Mouse (Mus musculus) adrenal gland, postnatal 10 days (tissue): Measurements from ENCODE around the gene Sfi1. TPM values are rescaled to one million over a fixed set of nuclear protein-coding genes. Genes with fewer than 3 reads are reported as not detected.
"Not testable (repeated sequence)": the region's sequence is repeated elsewhere in the genome, so short reads cannot be mapped to it uniquely, and the experiment has no call there.

Source experiments
- DNase-seq: peaks from one replicate; pipeline ENCODE4 v3.0.0; 2021; ENCODE audit warnings: mixed read lengths
- long read RNA-seq, 2 experiments: library from polyadenylated mRNA; stranded (forward); transcript quantifications; one replicate each; pipeline ENCODE4 v2.0.0; 2021
- total RNA-seq, 2 experiments: library from RNA; stranded (reverse); gene quantifications; 2 replicates each; pipeline ENCODE4 v1.2.3; 2021

Gene Sfi1
- total RNA-seq, result 10 to 100 TPM; 30.0 to 62.1 TPM
- long read RNA-seq, experiment 1, transcript Sfi1-201 (32 exons, 3,898 nt), result major isoform, 6 of 28 reads
- long read RNA-seq, experiment 1, partial matches to known transcripts, result 9 of 28 reads
- long read RNA-seq, experiment 1, other reads (novel, unspliced or antisense), result 12 of 28 reads
- long read RNA-seq, experiment 2, partial matches to known transcripts, result 9 of 41 reads
- long read RNA-seq, experiment 2, other reads (novel, unspliced or antisense), result 26 of 41 reads

DNA sequence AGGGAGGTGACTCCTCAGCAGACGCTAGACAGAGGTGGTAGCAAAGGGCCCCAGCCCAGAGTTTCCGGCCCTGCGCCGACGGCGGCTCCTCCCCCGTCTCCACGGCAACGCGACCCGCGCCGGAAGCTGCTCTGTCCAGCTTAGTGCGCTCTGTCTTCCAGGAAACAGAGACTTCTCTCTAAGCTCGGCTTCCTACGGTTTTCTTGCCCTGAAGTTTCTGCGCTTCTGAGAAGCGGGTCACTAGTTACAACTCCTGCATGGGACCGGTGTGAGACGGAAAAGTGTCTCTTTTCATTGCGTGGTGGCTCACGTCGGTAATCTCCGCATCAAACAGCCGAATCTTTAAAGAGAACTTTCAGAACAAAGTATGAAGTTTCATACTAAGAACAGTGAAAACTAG lies at the start of gene Sfi1:
TSS of gene Sfi1 (minus strand) at position 101 of the 400 bp plus-strand sequence.
- DNase-seq, result no peak

DNA sequence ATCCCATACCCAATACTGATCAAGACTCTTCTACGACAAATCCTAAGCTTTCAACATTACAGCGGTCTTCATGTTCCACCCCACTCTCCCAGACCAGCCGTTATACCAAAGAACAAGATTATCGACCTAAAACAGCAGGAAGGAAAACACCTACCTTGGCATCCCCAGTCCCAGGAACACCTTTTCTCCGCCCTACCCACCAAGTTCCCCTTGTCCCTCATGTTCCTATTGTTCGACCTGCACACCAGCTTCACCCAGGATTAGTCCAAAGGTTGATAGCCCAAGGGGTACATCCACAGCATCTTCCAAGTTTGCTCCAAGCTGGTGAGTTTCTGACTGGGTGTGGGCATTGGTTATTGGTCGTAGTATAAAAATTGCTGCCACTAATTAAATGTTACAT lies 49.1 kb upstream of the Sfi1 start:
- DNase-seq, result no peak

DNA sequence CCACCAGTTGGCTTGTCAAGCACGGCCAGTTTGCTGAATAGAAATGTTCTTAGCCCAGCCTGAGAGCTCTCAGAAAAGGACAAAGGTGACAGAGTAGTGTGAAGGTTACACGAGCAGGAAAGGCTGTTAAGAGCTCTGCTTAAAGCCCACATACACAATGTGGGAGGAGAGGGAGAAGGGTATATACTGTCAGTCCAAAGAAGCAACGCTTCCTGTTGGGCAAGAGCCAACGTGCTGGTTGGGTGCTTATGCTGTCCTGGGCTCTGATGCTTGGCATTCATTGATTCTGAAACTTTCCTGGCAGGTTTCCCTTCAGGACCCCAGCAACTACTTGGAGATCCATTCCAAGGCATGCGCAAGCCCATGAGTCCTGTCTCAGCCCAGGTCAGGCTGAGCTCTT lies 42.0 kb upstream of the Sfi1 start:
- no peak for DNase-seq

DNA sequence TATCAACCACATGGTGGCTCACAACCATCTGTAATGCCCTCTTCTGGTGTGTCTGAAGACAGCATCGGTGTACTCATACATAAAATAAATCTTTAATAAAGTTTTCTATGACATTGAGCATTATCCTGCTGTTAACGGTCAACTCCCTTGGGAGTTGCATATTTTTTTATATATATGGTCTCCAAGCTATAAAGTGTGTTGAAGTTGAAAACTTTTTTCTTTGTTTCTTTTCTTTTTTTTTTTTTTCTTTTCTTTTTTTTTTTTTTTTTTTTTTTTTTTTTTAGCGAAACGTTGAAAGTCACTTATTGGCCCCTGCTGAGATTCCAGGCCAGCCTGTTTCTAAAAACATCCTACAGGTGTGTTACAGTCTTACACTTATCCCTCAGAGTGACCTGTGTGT lies 40.4 kb upstream of the Sfi1 start:
- no peak for DNase-seq

DNA sequence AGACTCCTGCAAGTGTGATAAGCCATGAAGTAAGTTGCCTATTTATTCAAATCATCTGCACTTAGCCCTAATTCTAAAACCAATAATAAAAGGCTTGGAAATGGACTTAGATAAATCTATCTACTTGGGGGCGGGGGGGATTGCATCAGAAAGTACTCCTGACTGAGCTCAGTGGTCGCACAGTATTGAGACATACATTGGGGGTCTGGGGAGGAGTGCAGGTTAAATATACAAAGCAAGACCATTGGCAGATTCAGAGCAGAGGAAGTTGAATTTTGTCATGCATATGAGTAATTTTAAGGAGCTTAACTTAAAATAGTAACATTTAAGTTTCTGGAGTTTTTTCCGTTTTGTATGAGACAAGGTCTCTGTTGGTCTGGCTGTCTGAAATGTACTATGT lies 39.0 kb upstream of the Sfi1 start:
- DNase-seq, result no peak

DNA sequence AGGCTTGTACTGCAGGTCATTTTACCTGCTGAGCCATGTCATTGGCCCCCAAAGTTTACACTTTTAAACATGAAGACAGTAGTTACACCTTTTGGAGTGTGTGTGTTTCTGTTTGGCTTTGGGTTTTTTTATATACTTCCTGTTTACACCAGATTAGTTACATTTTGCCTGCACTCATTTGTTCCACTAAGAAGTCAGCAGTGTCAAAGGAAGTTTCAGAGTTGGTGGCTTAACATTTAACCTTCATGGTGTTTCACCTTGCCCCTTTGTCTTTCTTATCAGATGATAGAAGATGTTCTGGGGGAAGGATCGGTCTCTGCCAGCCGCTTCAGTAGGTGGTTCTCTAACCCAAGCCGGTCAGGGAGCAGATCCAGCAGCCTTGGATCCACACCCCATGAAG lies 33.9 kb upstream of the Sfi1 start:
- DNase-seq, result no peak

DNA sequence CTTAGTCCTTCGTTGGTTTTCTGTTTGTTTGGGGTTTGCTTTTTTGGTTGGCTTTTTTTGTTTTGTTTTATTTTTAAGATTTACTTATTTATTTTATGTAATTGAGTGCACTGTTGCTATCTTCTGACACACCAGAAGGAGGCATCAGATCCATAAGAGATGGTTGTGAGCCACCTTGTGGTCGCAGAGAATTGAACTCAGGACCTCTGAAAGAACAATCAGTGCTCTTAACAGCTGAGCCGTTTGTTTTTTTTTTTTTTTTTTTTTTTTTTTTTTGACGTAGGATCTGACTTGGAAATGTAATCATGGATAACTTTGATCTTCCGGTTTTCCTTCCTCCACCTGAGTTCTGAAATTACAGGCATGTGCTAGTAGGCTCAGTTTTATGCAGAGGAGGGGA lies 29.8 kb upstream of the Sfi1 start:
- no peak for DNase-seq

DNA sequence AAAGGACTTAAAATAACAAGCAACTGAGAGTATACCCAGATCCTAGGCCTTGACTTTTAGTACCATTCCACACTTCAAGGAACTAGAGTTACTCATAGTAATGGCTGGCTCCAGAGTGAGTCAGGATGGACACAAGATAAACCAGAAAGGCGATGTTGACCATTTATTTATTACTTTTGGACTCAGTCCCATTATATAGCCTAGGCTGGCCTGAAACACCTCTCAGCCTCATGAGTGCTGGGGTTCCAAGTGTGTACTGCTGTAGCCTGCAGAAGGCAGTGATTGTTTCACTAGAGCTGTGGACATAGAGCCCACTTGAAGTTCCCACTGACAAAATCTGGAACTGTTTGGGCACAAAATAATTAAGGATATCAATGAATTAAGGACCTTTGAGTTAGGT lies 19.3 kb upstream of the Sfi1 start:
- peak; percentile 9 for DNase-seq

DNA sequence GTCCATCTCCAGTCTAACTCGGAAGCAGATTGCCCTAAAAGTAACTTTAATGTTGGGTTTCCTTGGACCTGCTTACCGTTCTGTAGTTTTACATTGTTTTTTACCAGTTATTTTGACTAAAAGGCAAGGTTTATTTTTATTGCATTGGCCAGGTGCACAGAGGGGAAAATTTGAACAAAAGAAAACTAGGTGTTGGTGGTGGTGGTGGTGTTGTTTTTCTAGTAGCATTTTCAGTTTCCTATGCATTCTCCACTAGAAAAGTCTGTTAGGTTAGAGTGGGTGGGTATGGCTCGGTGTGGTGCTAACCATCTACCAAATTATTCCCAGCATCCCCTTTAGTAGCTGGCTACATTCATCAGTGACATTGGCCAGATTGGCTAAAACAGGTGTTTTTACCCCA lies 13.5 kb upstream of the Sfi1 start:
- DNase-seq, result no peak

DNA sequence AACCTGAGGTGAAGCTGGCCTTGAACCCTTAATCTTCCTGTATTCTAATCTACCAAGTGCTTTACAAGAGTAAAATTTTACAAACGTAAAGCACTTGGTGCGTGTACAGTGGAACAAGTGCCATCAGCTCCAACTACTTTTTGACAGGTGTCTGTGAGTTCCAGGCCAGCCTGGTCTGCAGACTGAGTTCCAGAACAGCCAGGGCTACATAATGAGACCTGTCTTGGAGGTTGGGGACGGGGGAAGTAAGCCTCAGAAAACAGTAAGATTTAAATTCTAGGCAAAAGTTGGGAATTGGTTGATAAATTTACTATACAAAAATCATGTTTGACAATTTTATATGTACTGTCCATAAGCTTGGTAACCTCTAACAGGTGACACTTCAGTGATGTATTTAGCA lies 11.9 kb upstream of the Sfi1 start:
- no peak for DNase-seq

DNA sequence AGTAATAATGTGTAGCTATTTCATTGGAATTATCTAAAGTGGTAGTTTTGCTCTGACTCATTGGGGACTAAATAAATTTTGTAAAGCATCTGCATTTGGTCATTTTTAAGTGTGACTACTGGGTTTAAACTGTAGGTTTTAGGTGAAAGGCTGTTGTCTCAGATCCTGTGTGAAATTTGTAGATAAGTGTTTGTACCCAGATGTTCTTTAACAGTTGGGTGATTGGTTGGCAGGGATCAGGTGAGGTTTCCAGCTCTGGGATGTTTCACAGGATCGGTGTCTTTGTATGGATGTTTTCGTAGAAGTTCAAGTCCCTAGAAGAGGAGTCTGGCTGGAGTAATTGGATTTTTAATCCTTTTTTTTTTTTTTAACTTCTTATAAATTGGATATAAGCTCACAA lies 10.5 kb upstream of the Sfi1 start:
- no peak for DNase-seq

DNA sequence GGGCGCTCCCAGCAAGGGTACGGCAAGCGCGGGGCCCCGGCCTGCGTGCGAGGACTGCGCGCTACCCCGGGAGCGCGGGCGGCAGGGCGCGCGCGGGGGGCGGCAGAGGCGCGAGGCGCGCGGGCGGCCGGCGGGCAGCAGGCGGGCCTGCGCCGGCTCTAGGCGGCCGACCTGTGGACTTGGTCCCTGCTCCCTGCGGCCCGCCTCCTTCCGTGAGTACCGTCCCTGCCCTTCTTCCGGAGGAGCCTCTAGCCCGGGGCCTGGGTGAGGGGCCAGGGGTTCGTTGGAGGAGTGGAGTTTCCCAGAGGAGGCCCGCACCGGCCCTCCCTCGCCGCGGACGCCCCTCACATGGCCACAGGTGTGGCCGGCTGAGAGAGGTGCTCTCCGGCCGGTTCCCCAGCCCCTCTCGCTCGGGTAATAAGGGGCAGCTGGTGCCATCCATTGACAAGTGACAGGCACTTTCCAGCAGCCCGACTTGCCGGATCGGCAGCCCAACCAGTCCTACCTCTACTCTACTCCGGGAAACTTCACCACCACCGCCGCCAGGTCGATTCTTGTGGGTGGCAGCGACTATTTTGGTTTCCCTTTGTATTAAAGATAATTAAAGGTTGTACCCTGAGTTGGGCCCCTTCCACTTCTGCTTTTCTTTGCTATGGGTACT lies 9.6 kb upstream of the Sfi1 start:
- peak; percentile 69 for DNase-seq

DNA sequence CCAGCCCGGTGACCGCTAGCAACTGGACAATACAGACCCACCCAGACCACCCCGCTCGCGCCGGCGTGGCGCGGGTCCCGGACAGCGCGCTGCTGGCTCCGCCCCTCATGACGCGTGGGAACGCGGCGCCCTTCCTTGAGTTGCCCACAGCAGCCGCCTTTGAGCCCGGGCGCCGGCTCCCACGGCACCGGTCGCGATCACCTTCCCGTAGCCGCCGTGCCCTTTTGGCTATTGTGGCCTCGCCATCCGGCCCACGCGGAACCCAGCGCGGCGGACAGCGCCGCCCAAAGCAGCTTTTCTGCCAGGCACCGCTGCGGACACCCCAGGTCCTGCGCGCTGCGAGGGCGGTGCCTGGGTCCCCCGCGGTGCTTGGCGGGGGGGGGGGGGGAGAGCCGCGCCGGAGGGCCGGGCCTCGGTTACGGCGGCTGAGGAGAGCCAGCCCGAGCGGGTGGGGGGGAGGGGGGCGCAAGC lies 9.0 kb upstream of the Sfi1 start, which contains the start of gene Eif4enif1:
TSS of gene Eif4enif1 (plus strand) at position 162 of the 471 bp plus-strand sequence.
- peak; percentile 93 for DNase-seq

DNA sequence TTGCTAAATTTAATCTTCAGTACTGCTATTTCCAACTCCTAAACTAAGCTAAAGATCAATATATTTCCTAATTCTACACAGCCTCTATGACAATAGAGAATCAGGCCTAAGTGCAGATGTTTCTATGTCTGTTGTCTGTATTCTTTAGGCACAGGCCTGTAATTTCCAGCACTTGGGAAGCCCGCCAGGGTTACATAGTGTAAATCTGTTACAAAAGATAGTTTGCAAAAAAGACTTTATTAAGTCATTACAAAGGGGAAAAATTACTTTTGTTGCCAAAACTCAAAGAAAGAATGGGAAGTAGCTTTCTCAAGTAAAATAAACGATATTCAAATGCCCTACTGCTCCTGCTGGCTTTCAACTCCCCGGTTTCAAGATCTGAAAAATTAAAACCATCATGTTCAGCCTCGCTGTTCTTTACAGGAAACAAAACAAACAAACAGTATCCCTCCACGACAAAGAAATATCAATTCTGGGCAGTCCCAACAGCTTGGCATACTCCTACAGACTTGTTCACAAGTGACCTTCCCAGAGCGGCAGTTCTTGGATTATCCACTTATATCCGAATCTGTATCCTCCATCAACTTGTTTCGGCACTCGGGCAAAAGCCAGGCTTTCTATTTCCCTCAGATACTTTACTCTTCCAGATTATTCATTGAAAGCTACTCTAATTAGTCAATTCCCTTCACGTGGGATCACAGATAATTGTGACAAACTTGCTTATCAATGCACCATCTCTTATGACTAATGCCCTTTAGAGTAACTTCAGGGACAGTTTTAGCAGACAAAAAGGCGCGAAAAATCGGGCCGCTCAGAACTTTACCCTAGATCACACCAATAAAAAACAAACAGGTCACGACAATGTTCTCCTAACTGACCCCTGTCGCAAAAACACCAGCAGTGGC lies 8.3 kb upstream of the Sfi1 start:
- DNase-seq, result peak; percentile 19

DNA sequence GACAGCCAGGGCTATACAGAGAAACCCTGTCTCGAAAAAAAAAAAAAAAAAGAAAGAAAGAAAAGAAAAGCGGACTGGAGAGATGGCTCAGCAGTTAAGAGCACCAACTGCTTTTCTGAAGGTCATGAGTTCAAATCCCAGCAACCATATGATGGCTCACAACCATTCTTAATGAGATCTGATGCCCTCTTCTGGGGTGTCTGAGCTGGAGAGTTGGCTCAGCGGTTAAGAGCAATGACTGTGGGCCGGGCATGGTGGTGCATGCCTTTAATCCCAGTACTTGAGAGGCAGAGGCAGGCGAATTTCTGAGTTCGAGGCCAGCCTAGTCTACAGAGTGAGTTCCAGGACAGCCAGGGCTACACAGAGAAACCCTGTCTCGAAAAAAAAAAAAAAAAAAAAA lies 7.4 kb upstream of the Sfi1 start:
- DNase-seq, result not testable (repeated sequence)

DNA sequence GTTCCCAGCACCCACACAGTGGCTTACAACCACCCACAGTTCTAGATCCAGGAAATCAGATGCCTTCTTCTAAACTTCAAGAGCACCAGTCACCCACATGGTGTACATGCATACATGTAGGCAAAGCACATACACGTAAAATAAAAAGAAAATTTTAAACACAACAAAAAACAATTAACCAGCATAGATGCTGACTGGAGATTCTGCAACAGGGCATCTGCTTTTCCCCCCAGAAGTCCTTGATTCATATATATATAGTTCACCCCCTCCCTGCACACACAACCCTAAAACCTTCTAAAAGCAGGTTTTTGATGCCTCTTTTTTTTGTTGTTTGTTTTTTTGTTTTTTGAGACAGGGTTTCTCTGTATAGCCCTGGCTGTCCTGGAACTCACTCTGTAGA lies 10.6 kb downstream of the Sfi1 start:
- not testable (repeated sequence) for DNase-seq

DNA sequence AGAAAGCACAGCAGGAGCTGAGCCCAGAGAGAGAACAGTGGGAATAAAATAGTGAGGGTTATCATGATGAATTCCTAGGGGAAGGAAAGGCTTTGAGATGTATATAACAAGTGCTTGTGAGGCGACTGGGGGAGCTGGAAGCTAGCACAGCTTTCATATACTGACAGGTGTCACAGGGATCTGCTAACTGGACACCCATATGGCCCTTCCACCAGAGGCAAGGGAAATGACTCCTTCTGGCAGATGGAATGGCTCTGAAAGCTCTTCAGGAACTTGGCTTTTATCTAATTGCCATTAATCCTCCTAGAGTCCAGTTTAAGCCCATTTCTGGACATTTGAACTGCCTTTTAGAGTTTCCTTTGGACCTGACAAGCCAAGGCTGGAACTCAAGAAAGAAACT lies 11.3 kb downstream of the Sfi1 start:
- DNase-seq, result not testable (repeated sequence)

DNA sequence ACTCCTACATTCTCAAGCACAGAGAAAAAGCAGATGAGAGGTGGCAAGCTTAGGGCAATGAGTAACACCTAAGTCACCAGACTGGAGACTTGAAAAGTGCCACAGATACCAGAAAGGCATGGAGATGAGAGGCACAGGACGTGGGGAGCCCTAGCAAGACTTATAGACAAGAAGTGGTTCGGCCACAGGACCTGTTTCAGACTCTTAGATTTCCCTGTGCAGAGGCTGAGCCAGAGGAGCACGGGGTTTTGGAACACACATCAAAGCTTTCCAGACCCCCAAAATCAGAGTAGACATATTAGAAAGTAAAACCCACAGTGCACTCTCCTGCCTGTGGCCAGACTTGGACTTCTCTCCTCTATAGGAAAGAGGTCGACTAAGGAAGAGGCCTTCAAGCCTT lies 12.0 kb downstream of the Sfi1 start:
- DNase-seq, result peak; percentile 66

DNA sequence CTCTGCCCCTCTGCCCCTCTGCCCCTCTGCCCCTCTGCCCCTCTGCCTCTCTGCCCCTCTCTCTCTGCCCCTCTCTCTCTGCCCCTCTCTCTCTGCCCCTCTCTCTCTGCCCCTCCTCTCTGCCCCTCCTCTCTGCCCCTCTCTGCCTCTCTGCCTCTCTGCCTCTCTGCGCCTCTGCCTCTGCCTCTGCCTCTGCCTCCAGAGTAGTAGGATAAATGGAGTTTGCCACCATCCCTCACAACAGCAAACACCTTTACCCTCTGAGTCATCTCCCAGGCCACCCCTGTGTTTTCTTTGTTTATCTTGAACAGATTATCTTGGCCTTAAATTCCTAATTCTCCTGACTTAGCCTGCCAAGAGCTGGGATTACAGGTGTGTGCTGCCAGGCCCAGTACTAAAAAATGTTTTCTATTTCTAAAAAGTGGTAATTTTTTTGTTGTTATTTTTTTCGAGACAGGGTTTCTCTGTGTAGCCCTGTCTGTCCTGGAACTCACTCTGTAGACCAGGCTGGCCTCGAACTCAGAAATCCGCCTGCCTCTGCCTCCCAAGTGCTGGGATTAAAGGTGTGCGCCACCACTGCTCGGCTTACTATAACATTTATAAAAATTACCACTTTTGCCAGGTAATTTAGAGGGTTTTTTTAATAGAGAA lies 12.6 kb downstream of the Sfi1 start:
- not testable (repeated sequence) for DNase-seq

DNA sequence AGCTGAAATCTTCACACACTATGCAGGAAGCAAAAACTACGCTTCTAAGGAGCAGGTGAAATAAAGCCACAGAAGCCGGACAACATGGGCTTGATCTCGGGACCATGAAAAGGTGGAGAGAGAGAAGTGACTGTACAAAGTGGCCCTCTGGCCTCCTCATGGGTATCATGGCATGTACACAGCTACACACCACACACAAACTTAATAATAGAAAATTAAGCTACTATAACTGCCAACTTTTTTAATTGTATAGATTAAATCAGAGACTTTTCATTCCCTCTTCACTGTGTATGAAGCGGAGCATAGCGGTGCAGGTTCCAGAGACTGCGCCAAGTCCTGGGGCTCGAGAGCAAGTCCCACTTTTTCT lies 13.6 kb downstream of the Sfi1 start:
- DNase-seq, result not testable (repeated sequence)

DNA sequence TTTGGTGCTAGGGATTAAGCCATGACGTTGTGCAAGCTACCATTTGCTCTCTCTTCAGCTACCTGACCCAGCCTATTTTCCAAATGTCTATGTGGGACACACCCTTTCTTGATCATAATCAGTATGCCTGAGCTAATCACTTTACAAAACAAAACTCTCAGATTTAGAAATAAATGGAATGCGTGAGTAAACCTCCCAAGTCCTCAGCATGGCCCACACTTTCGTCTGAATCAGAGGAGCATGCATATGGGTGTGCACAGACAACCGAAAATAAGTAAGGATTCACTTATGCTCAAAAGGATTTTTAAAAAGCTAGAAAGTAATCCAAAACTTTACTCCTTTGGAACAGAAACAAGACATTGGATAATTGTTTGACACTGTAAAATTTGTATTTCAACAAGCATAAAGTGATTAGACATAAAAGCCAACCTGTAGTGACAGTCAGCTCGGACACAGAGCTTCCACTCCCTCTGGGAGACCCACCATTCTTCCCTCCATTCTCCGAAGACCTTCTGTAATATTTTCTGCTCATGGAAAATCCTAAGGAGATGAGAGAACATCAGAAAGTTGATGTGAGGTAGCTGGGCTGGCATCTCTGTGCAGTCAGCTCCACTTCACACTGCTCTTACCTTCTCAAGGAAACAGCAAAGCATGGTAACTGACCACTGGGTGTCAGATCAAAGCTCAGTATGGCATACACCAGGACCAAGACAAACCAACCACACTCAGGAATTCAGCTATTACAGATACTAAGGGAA lies 14.1 kb downstream of the Sfi1 start:
- peak; percentile 44 for DNase-seq
